Mouse (Mus musculus): ENCODE measurements around the gene Smpdl3b.

- no peak for TF ChIP-seq ZNF384 (IDR thresholded peaks at IDR 0.05; ENCODE audit: low read depth, low read length)
- no peak for TF ChIP-seq HCFC1 (IDR thresholded peaks at IDR 0.05; ENCODE audit: borderline replicate concordance, insufficient read depth, low read length)
These were observed 24.8 kb downstream of the Smpdl3b start, which contains the start of gene Xkr8 for GRCm38 (mm10) chr4:132732148-132732684.
